Mouse (Mus musculus) layer of hippocampus, adult 9-10 months (tissue): ENCODE data around the gene Socs1.

ENCODE experiments used
- DNase-seq: peaks from one replicate; pipeline ENCODE4 v3.0.0; 2022; ENCODE audit warnings: low spot score

Socs1 gene

DNA sequence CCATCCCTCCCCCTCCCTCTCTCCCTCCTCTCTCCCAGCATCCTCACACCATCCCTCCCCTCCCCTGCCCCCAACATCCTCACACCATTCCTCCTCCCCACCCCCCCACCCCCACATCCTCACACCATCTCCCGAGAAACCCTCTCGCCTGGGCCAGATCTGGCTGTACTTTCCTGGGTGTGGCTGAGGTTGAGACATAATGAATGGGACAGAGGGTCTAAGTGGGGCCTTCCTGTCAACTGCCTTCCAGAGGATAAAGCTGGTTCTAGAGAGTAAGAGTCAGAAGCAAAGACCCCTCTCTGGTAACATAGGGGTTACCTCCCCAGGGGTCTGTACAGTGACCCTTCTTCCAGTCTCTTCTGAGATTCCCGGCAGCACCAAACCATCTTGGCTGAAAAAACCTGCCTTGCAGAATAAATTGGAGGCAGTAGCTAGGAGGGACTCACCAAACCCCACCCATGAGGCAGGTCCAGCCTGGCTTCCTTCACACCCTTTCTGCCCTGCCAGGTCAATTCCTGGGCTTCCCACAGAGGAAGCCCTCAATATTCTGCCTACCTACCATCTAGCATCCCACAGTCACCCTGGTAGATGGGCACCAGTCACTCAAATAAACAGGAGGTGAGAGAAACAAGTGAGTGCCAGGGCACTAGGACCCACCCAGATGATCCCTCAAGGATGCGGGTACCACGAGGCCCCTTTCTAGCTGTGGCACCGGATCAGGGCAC, 21.6 kb downstream of the Socs1 start:
- DNase-seq: no peak

- DNase-seq: no peak
Measured at GRCm38 (mm10) chr16:10762569-10763180, 22.7 kb downstream of the Socs1 start.

GRCm38 (mm10) chr16:10761182-10761581, 24.2 kb downstream of the Socs1 start:
- no peak for DNase-seq

DNA sequence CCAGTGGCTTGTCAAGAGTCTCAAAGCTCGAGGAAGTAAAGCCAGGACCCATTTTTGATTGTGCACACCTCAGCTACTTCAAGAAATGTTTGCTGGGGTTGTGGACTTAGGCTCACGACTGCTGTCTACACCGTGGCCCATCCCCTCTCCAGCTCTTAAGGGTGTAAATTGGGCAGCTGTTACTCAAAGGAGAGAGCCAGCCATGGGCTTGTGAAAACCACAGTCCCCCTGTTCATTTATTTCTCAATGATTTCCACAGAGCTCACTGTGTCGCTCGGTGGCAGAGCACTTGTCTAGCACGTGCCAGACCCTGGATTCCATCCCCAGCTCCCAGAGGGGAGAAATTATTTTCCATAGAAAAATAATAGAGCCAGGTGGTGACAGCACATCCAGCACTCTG, 29.2 kb downstream of the Socs1 start:
- DNase-seq: no peak

- no peak for DNase-seq
Measured at GRCm38 (mm10) chr16:10754521-10755296, 30.6 kb downstream of the Socs1 start.

DNA sequence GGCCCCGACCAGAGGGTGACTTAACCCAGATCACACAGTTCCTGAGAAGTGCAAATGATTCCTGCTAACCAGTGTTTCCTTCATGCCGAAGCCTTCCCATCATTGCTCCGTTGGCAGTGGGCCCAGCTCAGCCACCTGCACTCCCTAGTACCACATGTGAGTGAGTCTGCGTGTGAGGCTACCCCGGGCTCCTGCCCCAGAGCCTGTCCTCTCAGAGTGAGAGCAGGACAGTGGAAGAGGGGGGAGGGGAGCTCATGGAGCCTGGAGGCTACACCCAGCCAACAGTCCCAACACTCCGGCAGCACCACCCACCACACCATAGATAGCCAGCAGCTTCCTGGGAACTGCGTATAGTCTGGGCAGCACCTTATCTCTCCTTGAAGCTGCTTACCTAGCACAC, 35.5 kb downstream of the Socs1 start:
- DNase-seq: no peak

DNA sequence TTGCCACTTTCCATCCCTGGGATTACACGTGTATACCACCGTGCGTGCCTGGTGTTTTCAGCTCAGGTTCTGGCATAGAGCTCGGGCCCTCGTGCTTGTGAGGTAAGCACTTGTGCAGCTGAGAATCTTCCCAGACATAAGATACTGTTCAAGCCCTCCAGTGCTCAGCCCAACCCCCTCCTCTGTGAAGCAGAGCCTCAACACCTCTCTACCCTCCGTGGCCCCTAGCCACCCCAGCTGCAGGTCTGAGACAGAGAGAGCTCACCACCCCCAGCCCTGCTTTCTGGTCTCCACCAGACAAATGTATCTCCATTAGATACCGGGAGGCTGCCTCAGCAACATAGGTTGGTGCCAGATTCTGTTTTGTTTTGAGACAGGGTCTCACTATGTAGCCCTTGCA, 36.1 kb downstream of the Socs1 start:
- DNase-seq: no peak

GRCm38 (mm10) chr16:10741082-10741481, 44.3 kb downstream of the Socs1 start:
- no peak for DNase-seq

DNA sequence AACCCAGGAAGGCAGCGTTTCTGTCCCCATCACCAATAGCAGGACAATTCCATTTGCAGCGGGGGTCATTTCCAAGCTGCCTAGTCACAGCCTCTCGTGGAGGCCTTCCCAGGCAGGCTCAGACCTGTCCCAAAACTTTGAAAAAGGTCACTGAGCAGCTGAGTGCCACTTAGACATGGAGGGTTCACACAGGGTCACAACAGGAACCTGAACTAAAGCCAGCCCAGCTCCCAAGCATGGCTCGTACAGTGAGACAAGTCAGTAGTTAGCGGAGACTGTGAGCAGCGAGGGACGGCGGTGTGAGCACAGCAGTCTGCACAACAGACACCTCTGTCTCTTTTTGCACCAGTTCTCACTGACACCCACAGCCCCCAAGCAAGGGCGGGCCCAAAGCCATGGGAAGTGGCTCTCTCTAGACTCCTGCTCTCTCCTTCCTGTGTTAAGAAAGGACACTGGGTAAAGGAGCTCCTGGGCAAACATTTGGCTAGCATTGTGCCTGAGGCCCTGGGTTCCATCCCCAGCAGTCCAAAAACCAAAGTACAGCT, 45.4 kb downstream of the Socs1 start:
- DNase-seq: no peak

GRCm38 (mm10) chr16:10738866-10739265, 46.5 kb downstream of the Socs1 start:
- no peak for DNase-seq

DNA sequence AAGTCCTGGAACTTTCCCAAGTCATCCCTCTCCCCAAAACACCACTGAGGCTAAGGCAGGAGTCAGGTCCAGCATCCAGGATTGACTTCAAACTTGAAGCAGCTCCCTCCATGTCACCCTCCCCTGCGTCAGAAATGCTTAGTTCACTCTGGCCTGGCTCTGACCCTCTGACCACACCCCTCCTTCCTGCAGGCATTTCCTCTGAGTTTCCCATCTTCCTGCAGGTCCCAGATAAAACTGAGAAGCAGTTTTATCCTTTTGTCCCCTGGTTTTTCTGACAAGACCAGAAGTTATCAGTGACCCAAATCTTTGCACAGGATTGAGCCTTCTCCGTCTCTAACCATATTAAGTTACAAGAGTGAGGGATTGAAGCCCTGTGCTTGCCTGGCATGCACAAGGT, 47.8 kb downstream of the Socs1 start:
- DNase-seq: no peak

DNA sequence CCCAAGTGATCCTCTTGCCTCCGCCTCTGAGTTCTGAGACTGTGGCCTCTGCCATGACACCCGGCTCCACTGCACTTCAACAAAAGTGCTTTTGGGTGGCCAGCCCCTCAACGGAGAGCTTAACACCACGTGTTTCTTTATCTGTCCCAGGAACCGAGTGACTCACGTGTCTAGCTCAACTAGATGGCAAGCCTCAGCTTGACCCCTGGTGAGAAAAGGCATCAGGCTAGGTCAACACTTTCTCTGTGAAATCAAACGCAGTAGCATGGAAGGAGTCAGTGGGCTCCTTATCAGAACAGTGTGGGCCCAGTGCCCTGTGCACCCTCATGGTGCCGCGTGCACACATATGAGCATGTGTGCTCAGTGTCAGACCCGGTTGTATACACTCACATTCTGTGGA, 49.0 kb downstream of the Socs1 start:
- DNase-seq: no peak

GRCm38 (mm10) chr16:10735781-10736180, 49.6 kb downstream of the Socs1 start:
- no peak for DNase-seq

- DNase-seq: no peak
Measured at GRCm38 (mm10) chr16:10732421-10732820, 52.9 kb downstream of the Socs1 start.
